In genomic region chr9:46175938-46176375, GRCm38 (mm10) we compare ENCODE assay signal across 10 mouse cellular contexts. TPM values are rescaled to one million over a fixed set of nuclear protein-coding genes. Genes with fewer than 3 reads are reported as not detected.
DNase-seq lines count a peak whose midpoint lies in the region; ATAC-seq and TF ChIP-seq lines count a peak whose summit lies in the region.
"Had no signal": no experiment of that assay in that cellular context is flagged by ENCODE, and none has a peak within 500 bp of the region (broad histone marks: within the 10 kb centered on the region; RNA-seq: fewer than 3 reads in every experiment).

No protein-coding gene starts in this region.

- no peaks in the 10 kb centered on the region for H3K27me3 ChIP-seq in liver, postnatal 0 days (ENCODE audit: insufficient read depth, low read length)
- H3K27me3 ChIP-seq in liver, embryonic 12.5 days (replicated peaks), result no peaks in the 10 kb centered on the region
- no peaks in the 10 kb centered on the region for H3K27me3 ChIP-seq in lung, embryonic 16.5 days (ENCODE audit: control insufficient read depth, insufficient read depth, low read depth, low read length)
- H3K27me3 ChIP-seq in kidney, adult 2 months (replicated peaks; ENCODE audit: control insufficient read depth, insufficient read depth, low read length), result no peaks in the 10 kb centered on the region

- no peak for DNase-seq in gastrocnemius, adult 2 months
- no peak for DNase-seq in gastrocnemius, adult 18-20 months (ENCODE audit: low spot score)
- no peak for DNase-seq in liver, postnatal 0 days
- DNase-seq in thymus, postnatal 10 days (ENCODE audit: low spot score in 2 of 2), result peak; percentile 56 to 61
- no peak for DNase-seq in spleen, adult 12 weeks (ENCODE audit: low spot score)
- no peak for DNase-seq in kidney, adult 2 months

- H3K36me3 ChIP-seq in liver, postnatal 0 days (replicated peaks; ENCODE audit: insufficient read depth, low read length), result peaks cover 3% of the 10 kb centered on the region; the same call in 1 of the 2 replicates
- H3K36me3 ChIP-seq in liver, embryonic 12.5 days, result peaks cover 16% of the 10 kb centered on the region
- H3K36me3 ChIP-seq in lung, embryonic 16.5 days (ENCODE audit: control insufficient read depth, insufficient read depth, low read length), result peaks cover 4% of the 10 kb centered on the region; the same call in 1 of the 2 replicates
- H3K36me3 ChIP-seq in kidney, adult 2 months (ENCODE audit: control insufficient read depth, insufficient read depth, low read length), result no peaks in the 10 kb centered on the region

- no peak for ATAC-seq in liver, postnatal 0 days
- ATAC-seq in liver, embryonic 12.5 days, result no peak
- peak; percentile 71 for ATAC-seq in lung, embryonic 16.5 days (ENCODE audit: low read depth)

- H3K9ac ChIP-seq in liver, postnatal 0 days (replicated peaks), result no peak overlapping the region
- no peak overlapping the region for H3K9ac ChIP-seq in liver, embryonic 12.5 days
- H3K9ac ChIP-seq in lung, embryonic 16.5 days (ENCODE audit: low read length), result no peak overlapping the region
- H3K9ac ChIP-seq: hindbrain, embryonic 14.5 days had no signal

- H3K4me3 ChIP-seq in gastrocnemius, adult 2 months, result no peak overlapping the region
- H3K4me3 ChIP-seq in liver, postnatal 0 days (ENCODE audit: low read depth, low read length), result no peak overlapping the region
- H3K4me3 ChIP-seq in liver, embryonic 12.5 days, result no peak overlapping the region
- no peak overlapping the region for H3K4me3 ChIP-seq in lung, embryonic 16.5 days (ENCODE audit: low read length)
- no peak overlapping the region for H3K4me3 ChIP-seq in kidney, adult 2 months (ENCODE audit: insufficient read depth, low read depth, low read length)

- no peak for TF ChIP-seq POLR2A in kidney, adult 2 months (IDR thresholded peaks at IDR 0.05; ENCODE audit: low read depth, low read length)

- peak overlapping the region; percentile 17 for H3K27ac ChIP-seq in gastrocnemius, adult 2 months
- H3K27ac ChIP-seq in liver, postnatal 0 days (ENCODE audit: low read depth), result no peak overlapping the region
- H3K27ac ChIP-seq in liver, embryonic 12.5 days, result no peak overlapping the region; the same call in 1 of the 2 replicates
- peak overlapping the region; percentile 60; the same call in 1 of the 2 replicates for H3K27ac ChIP-seq in lung, embryonic 16.5 days (ENCODE audit: low read length)
- no peak overlapping the region for H3K27ac ChIP-seq in kidney, adult 2 months (ENCODE audit: insufficient read depth, low read depth, low read length)
- H3K27ac ChIP-seq: hindbrain, embryonic 14.5 days had no signal

- intact Hi-C loops in gastrocnemius, adult 2 months (cut with DNase I), result no loop called here

- TF ChIP-seq CTCF in gastrocnemius, adult 2 months (IDR thresholded peaks at IDR 0.05), result no peak
- no peak for TF ChIP-seq CTCF in liver, postnatal 0 days (IDR thresholded peaks at IDR 0.05; ENCODE audit: low read depth)
- no peak for TF ChIP-seq CTCF in kidney, adult 2 months (conservative IDR thresholded peaks at IDR 0.05; ENCODE audit: insufficient read depth, insufficient read length, low read depth, low read length)

- WGBS in liver, postnatal 0 days (ENCODE audit: insufficient replicate concordance), result 27% methylated on average over 1 of the region's 1 CpGs
- 35% methylated on average over 1 of the region's 1 CpGs for WGBS in liver, embryonic 12.5 days (ENCODE audit: insufficient replicate concordance)
- 30% methylated on average over 1 of the region's 1 CpGs for WGBS in lung, embryonic 16.5 days
- 51% methylated on average over 1 of the region's 1 CpGs for whole genome bisulfite sequencing in kidney, adult 2 months

- TF ChIP-seq EP300 in liver, postnatal 0 days (IDR thresholded peaks at IDR 0.05; ENCODE audit: low read depth), result 0 out of 2 replicates have a peak, but pooled peaks have one; percentile 20

- no peak overlapping the region for H3K4me2 ChIP-seq in liver, postnatal 0 days (ENCODE audit: low read depth, low read length)
- H3K4me2 ChIP-seq in liver, embryonic 12.5 days, result no peak overlapping the region
- no peak overlapping the region for H3K4me2 ChIP-seq in lung, embryonic 16.5 days (ENCODE audit: low read depth, low read length)
- H3K4me2 ChIP-seq: hindbrain, embryonic 14.5 days had no signal

- H3K9me3 ChIP-seq in liver, postnatal 0 days (ENCODE audit: low read length), result no peaks in the 10 kb centered on the region
- H3K9me3 ChIP-seq in liver, embryonic 12.5 days (replicated peaks), result no peaks in the 10 kb centered on the region
- no peaks in the 10 kb centered on the region for H3K9me3 ChIP-seq in lung, embryonic 16.5 days (ENCODE audit: control insufficient read depth, low read length)

- H3K4me1 ChIP-seq in liver, postnatal 0 days (ENCODE audit: insufficient read depth), result peaks cover 16% of the 10 kb centered on the region
- peaks cover 43% of the 10 kb centered on the region for H3K4me1 ChIP-seq in liver, embryonic 12.5 days
- H3K4me1 ChIP-seq in lung, embryonic 16.5 days (replicated peaks; ENCODE audit: control insufficient read depth, insufficient read depth, low read length), result peaks cover 24% of the 10 kb centered on the region
- no peaks in the 10 kb centered on the region for H3K4me1 ChIP-seq in kidney, adult 2 months (ENCODE audit: control insufficient read depth, insufficient read depth, low read length)

RNA-seq across cellular contexts. Expression of gene Apoa1, which starts 52.4 kb away (rescaled TPM):
- not detected for total RNA-seq in gastrocnemius, adult 2 months (2021)
- total RNA-seq in gastrocnemius, adult 18-20 months (2021), result 1 to 10 TPM in 1 of 2 experiments, not detected in 1; 3.5 TPM
- 27,203 and 27,647 TPM in 2 replicates for polyA plus RNA-seq in liver, postnatal 0 days (2015; fragmentation: Nextera tagmentation; extraction: Ambion mirVana)
- 1,440 and 1,454 TPM in 2 replicates for polyA plus RNA-seq in liver, embryonic 12.5 days (2016; fragmentation: Nextera tagmentation; extraction: Ambion mirVana)
- 14.2 and 96.7 TPM in 2 replicates for polyA plus RNA-seq in lung, embryonic 16.5 days (2015; fragmentation: Nextera tagmentation; extraction: Ambion mirVana)
- 1.0 and 1.2 TPM in 2 replicates for polyA plus RNA-seq in kidney, adult 2 months (2012; rRNA removed)

RNA-seq across cellular contexts. Expression of gene Apoc3, which starts 59.5 kb away (rescaled TPM):
- total RNA-seq in gastrocnemius, adult 2 months (2021), result not detected
- total RNA-seq in gastrocnemius, adult 18-20 months (2021), result 1 to 10 TPM in 1 of 2 experiments, not detected in 1; 1.8 TPM
- 453 and 541 TPM in 2 replicates for polyA plus RNA-seq in liver, postnatal 0 days (2015; fragmentation: Nextera tagmentation; extraction: Ambion mirVana)
- polyA plus RNA-seq in liver, embryonic 12.5 days (2016; fragmentation: Nextera tagmentation; extraction: Ambion mirVana), result 2.1 and 2.4 TPM in 2 replicates
- not detected in 2 replicates for polyA plus RNA-seq in lung, embryonic 16.5 days (2015; fragmentation: Nextera tagmentation; extraction: Ambion mirVana)
- polyA plus RNA-seq in kidney, adult 2 months (2012; rRNA removed), result 39.2 and 43.8 TPM in 2 replicates
- total RNA-seq: layer of hippocampus, postnatal 14 days had no signal
- polyA plus RNA-seq: hindbrain, embryonic 14.5 days had no signal

Comparison
In these comparisons a context has a peak if more than half of its experiments do, and no peak if none do; other contexts are left out.
1. RNA of gene Apoc3, which starts 59.5 kb away (polyA plus RNA-seq): 453 to 541 TPM in liver, postnatal 0 days; 39.2 to 43.8 TPM in kidney, adult 2 months, 2.1 to 2.4 TPM in liver, embryonic 12.5 days and not detected in lung, embryonic 16.5 days; every median in the first group is over 10 times any median in the second.
2. DNase-seq: peak in thymus, postnatal 10 days (2 of 2); none in gastrocnemius, adult 2 months (single experiment), gastrocnemius, adult 18-20 months (single experiment), liver, postnatal 0 days (single experiment), spleen, adult 12 weeks (single experiment) and kidney, adult 2 months (single experiment).
3. H3K27ac ChIP-seq: peak in gastrocnemius, adult 2 months (single experiment) and lung, embryonic 16.5 days (single experiment); none in liver, postnatal 0 days (single experiment), liver, embryonic 12.5 days (single experiment) and kidney, adult 2 months (single experiment).
4. RNA of gene Apoa1, which starts 52.4 kb away (polyA plus RNA-seq): 27,203 to 27,647 TPM in liver, postnatal 0 days and 1,440 to 1,454 TPM in liver, embryonic 12.5 days; 14.2 to 96.7 TPM in lung, embryonic 16.5 days and 1.0 to 1.2 TPM in kidney, adult 2 months; every median in the first group is over 10 times any median in the second.